18 mouse cellular contexts compared by ENCODE assay signal in the genomic region with DNA sequence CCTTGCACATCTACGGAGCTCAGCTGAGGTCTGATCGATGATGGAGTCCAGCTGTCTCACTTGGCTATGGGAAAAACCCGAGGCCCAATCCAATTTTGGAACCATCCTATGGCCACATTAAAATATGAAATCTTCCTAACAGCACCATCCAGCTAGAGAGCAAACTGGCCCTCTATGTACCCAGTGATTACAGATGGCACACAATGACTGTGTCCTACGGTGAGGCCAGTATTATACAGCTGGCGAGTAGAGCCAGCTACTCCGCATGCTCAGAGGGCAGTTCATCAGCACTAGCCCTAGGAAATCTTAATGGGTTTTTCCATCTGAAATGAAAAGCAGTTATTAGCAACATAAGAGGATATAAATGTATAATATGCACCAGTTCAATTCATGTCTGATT.
"Had no signal": no experiment of that assay in that cellular context is flagged by ENCODE, and none has a peak within 500 bp of the region (broad histone marks: within the 10 kb centered on the region; RNA-seq: fewer than 3 reads in every experiment).

No protein-coding gene starts in this region.

- H3K27me3 ChIP-seq: midbrain, embryonic 12.5 days; neural tube, embryonic 12.5 days had no signal

- H3K4me3 ChIP-seq: midbrain, embryonic 10.5 days; midbrain, embryonic 12.5 days; myocyte; neural tube, embryonic 12.5 days had no signal

- H3K36me3 ChIP-seq: midbrain, embryonic 10.5 days; midbrain, embryonic 12.5 days; neural tube, embryonic 12.5 days had no signal

- H3K27ac ChIP-seq: midbrain, embryonic 10.5 days; midbrain, embryonic 12.5 days; neural tube, embryonic 12.5 days had no signal

- DNase-seq: lung, adult 18-20 months; lung, embryonic 14.5 days; lung, postnatal 10 days; lung, postnatal 4 days; midbrain, embryonic 14.5 days; retina, postnatal 1 day; right cerebral cortex, adult 18-20 months; right cerebral cortex, postnatal 25 days; right cerebral cortex, postnatal 4 days; spleen, adult 18-20 months; thymus, adult 18-20 months; thymus, postnatal 14 days; thymus, postnatal 36 days had no signal

- H3K9me3 ChIP-seq: midbrain, embryonic 10.5 days; midbrain, embryonic 12.5 days; neural tube, embryonic 12.5 days had no signal

- ATAC-seq: midbrain, embryonic 16.5 days had no signal

- H3K4me1 ChIP-seq: midbrain, embryonic 10.5 days; midbrain, embryonic 12.5 days; neural tube, embryonic 12.5 days had no signal

- H3K4me2 ChIP-seq: lung, embryonic 14.5 days; midbrain, embryonic 12.5 days; neural tube, embryonic 12.5 days had no signal

- H3K9ac ChIP-seq: lung, embryonic 14.5 days; midbrain, embryonic 12.5 days; neural tube, embryonic 12.5 days had no signal
